ENCODE assay signal across 24 mouse cellular contexts in the genomic region with DNA sequence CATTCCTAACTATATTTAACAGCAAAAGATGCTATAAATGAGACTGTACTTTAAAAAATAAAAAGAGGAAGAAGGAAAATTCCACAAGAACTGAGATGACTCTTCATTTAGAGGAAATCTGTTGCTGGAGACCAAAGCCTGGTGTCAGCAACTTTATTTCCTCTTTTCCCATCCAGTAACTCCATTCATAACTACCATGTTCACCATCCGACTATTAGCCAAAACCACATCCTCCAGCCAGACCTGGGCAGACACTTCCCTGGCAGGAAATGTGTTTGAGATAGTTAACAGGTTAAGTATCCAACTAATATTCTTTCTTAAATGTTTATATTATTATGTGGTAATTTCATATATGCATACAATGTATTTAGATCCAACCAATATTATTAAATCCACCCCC. TPM values are rescaled to one million over a fixed set of nuclear protein-coding genes. Genes with fewer than 3 reads are reported as not detected.
DNase-seq lines count a peak whose midpoint lies in the region; ATAC-seq and TF ChIP-seq lines count a peak whose summit lies in the region.
"Had no signal": no experiment of that assay in that cellular context is flagged by ENCODE, and none has a peak within 500 bp of the region (broad histone marks: within the 10 kb centered on the region; RNA-seq: fewer than 3 reads in every experiment).

No protein-coding gene starts in this region.

- no peak overlapping the region for H3K27ac ChIP-seq in kidney, adult 2 months (ENCODE audit: insufficient read depth, low read depth, low read length)
- H3K27ac ChIP-seq: embryonic facial prominence, embryonic 12.5 days; hindbrain, embryonic 10.5 days; hindbrain, postnatal 0 days; kidney, postnatal 0 days; limb, embryonic 10.5 days; liver, embryonic 13.5 days; lung, embryonic 15.5 days; midbrain, embryonic 12.5 days; neural tube, embryonic 15.5 days; stomach, embryonic 15.5 days had no signal

- ATAC-seq in granulocyte monocyte progenitor cell, adult 5-6 weeks (replicated peaks; ENCODE audit: poor library complexity, severe bottlenecking): peak; percentile 92
- peak; percentile 89 for ATAC-seq in monocyte, adult 5-6 weeks (replicated peaks; ENCODE audit: insufficient number of reproducible peaks, low FRiP score, low TSS enrichment, poor library complexity, severe bottlenecking)
- ATAC-seq: forebrain, embryonic 14.5 days; hindbrain, postnatal 0 days; intestine, postnatal 0 days had no signal

- intact Hi-C loops in gastrocnemius, postnatal 36 days (cut with DNase I): no loop called here

- H3K36me3 ChIP-seq in kidney, adult 2 months (ENCODE audit: control insufficient read depth, insufficient read depth, low read length): no peaks in the 10 kb centered on the region
- H3K36me3 ChIP-seq: embryonic facial prominence, embryonic 12.5 days; hindbrain, embryonic 10.5 days; limb, embryonic 10.5 days; liver, embryonic 13.5 days; lung, embryonic 15.5 days; midbrain, embryonic 12.5 days; neural tube, embryonic 15.5 days; stomach, embryonic 15.5 days had no signal

- H3K4me1 ChIP-seq in kidney, adult 2 months (ENCODE audit: control insufficient read depth, insufficient read depth, low read length): 0 out of 2 replicates have a peak, but pooled peaks cover 2% of the 10 kb centered on the region
- H3K4me1 ChIP-seq: embryonic facial prominence, embryonic 12.5 days; hindbrain, embryonic 10.5 days; limb, embryonic 10.5 days; lung, embryonic 15.5 days; midbrain, embryonic 12.5 days; neural tube, embryonic 15.5 days; stomach, embryonic 15.5 days had no signal

- no peak for TF ChIP-seq POLR2A in kidney, adult 2 months (IDR thresholded peaks at IDR 0.05; ENCODE audit: low read depth, low read length)

- TF ChIP-seq CTCF in kidney, adult 2 months (conservative IDR thresholded peaks at IDR 0.05; ENCODE audit: insufficient read depth, insufficient read length, low read depth, low read length): no peak

- WGBS in kidney, adult 2 months: 63% methylated on average over 1 of the region's 1 CpGs

- no peaks in the 10 kb centered on the region for H3K27me3 ChIP-seq in kidney, adult 2 months (replicated peaks; ENCODE audit: control insufficient read depth, insufficient read depth, low read length)
- H3K27me3 ChIP-seq: embryonic facial prominence, embryonic 12.5 days; liver, embryonic 13.5 days; lung, embryonic 15.5 days; midbrain, embryonic 12.5 days; neural tube, embryonic 15.5 days; stomach, embryonic 15.5 days had no signal

- H3K4me3 ChIP-seq in kidney, adult 2 months (ENCODE audit: insufficient read depth, low read depth, low read length): no peak overlapping the region
- H3K4me3 ChIP-seq: embryonic facial prominence, embryonic 12.5 days; erythroblast, embryonic 14.5 days; hindbrain, embryonic 10.5 days; limb, embryonic 10.5 days; liver, embryonic 13.5 days; lung, embryonic 15.5 days; midbrain, embryonic 12.5 days; neural tube, embryonic 15.5 days; stomach, embryonic 15.5 days had no signal

- DNase-seq in kidney, adult 2 months: peak; percentile 37
- no peak for DNase-seq in kidney, adult 8-10 months
- peak; percentile 92 for DNase-seq in 416B (ENCODE audit: low read depth)
- DNase-seq in thymus, postnatal 25 days: no peak
- no peak for DNase-seq in gastrocnemius, postnatal 36 days
- DNase-seq: adrenal gland, adult 2 months; cerebellum, adult 9-10 months; liver, embryonic 13.5 days; right cerebral cortex, postnatal 14 days; thymus, adult 18-20 months had no signal

RNA-seq across cellular contexts. Expression of a gene that starts 20.8 kb away (rescaled TPM):
- polyA plus RNA-seq in kidney, adult 2 months (2012; rRNA removed): 2.1 and 3.4 TPM in 2 replicates
- 30.3 and 75.2 TPM in 2 replicates for total RNA-seq in granulocyte monocyte progenitor cell, adult 5-6 weeks (2014; fragmentation: Nextera tagmentation)
- 53.3 and 59.7 TPM in 2 replicates for total RNA-seq in granulocyte monocyte progenitor cell, adult 5-6 weeks (2017)
- total RNA-seq in monocyte, adult 5-6 weeks (2017): 16.5 to 30.5 TPM (median 25.9 TPM) in 3 replicates
- total RNA-seq in gastrocnemius, postnatal 36 days (2021): 1 to 10 TPM; 1.3 to 1.5 TPM
- polyA plus RNA-seq: erythroblast, embryonic 14.5 days had no signal

Comparison
In these comparisons a context has a peak if more than half of its experiments do, and no peak if none do; other contexts are left out.
1. DNase-seq: peak in kidney, adult 2 months (single experiment) and 416B (single experiment); none in kidney, adult 8-10 months (0 of 2), thymus, postnatal 25 days (single experiment) and gastrocnemius, postnatal 36 days (0 of 2).